Mouse (Mus musculus): Measurements from ENCODE around the gene Tigd4. TPM values are rescaled to one million over a fixed set of nuclear protein-coding genes. Genes with fewer than 3 reads are reported as not detected.

Gene Tigd4
- total RNA-seq, 2 experiments from 2014 or later = 0.14 to 0.16 TPM

Other genes starting within 250 kb of the Tigd4 start
- 1 to 10 TPM; 2.0 to 2.3 TPM for gene Fhdc1, start 113.1 kb upstream of the Tigd4 start, total RNA-seq (2021)
- 10 to 100 TPM; 19.7 to 20.6 TPM for gene Arfip1, start 10.9 kb upstream of the Tigd4 start, total RNA-seq (2021)
- 1 to 10 TPM in 1 of 2 experiments, under 1 TPM in 1; 0.96 to 1.2 TPM for gene Tmem154, start 72.6 kb downstream of the Tigd4 start, total RNA-seq (2021)
- gene Fbxw7, start 221.7 kb downstream of the Tigd4 start, total RNA-seq (2021) = 100 to 1,000 TPM; 119 to 127 TPM

Data from layer of hippocampus, postnatal 10 days (tissue).